Mouse (Mus musculus): ENCODE data around the gene Popdc3. TPM values are rescaled to one million over a fixed set of nuclear protein-coding genes. Genes with fewer than 3 reads are reported as not detected.
"Not testable (repeated sequence)": the region's sequence is repeated elsewhere in the genome, so short reads cannot be mapped to it uniquely, and the experiment has no call there.

Gene Popdc3
- total RNA-seq, 2 experiments from 2014 or later = 0.74 to 0.86 TPM

- DNase-seq (ENCODE audit: low spot score in 2 of 2) = no peak
Measured at GRCm38 (mm10) chr10:45193330-45194310, 15.7 kb downstream of the Popdc3 start.

GRCm38 (mm10) chr10:45194531-45194930 lies 16.6 kb downstream of the Popdc3 start:
- DNase-seq (ENCODE audit: low spot score in 2 of 2) = no peak

GRCm38 (mm10) chr10:45204582-45204981 lies 26.7 kb downstream of the Popdc3 start:
- DNase-seq (ENCODE audit: low spot score in 2 of 2) = no peak

- DNase-seq (ENCODE audit: low spot score in 2 of 2) = no peak
Measured at GRCm38 (mm10) chr10:45210201-45210600, 32.3 kb downstream of the Popdc3 start.

GRCm38 (mm10) chr10:45216676-45217075 lies 38.8 kb downstream of the Popdc3 start:
- DNase-seq (ENCODE audit: low spot score in 2 of 2) = no peak

GRCm38 (mm10) chr10:45229954-45230353 lies 52.1 kb downstream of the Popdc3 start:
- DNase-seq (ENCODE audit: low spot score in 2 of 2) = no peak

- DNase-seq (ENCODE audit: low spot score in 2 of 2) = no peak
Measured at GRCm38 (mm10) chr10:45233351-45233750, 55.5 kb downstream of the Popdc3 start.

GRCm38 (mm10) chr10:45236304-45236703 lies 58.4 kb downstream of the Popdc3 start:
- DNase-seq (ENCODE audit: low spot score in 2 of 2) = no peak

- no peak for DNase-seq (ENCODE audit: low spot score in 2 of 2)
Measured at GRCm38 (mm10) chr10:45237492-45237891, 59.6 kb downstream of the Popdc3 start.

- no peak for DNase-seq (ENCODE audit: low spot score in 2 of 2)
Measured at GRCm38 (mm10) chr10:45260477-45260876, 82.6 kb downstream of the Popdc3 start.

- no peak for DNase-seq (ENCODE audit: low spot score in 2 of 2)
Measured at GRCm38 (mm10) chr10:45262126-45262525, 84.2 kb downstream of the Popdc3 start.

GRCm38 (mm10) chr10:45276499-45276898 lies 98.6 kb downstream of the Popdc3 start:
- DNase-seq (ENCODE audit: low spot score in 2 of 2) = no peak

- no peak for DNase-seq (ENCODE audit: low spot score in 2 of 2)
Measured at GRCm38 (mm10) chr10:45276995-45277394, 99.1 kb downstream of the Popdc3 start.

GRCm38 (mm10) chr10:45285651-45286050 lies 107.8 kb downstream of the Popdc3 start:
- DNase-seq (ENCODE audit: low spot score in 2 of 2) = no peak

- DNase-seq (ENCODE audit: low spot score in 2 of 2) = no peak
Measured at GRCm38 (mm10) chr10:45288351-45288750, 110.5 kb downstream of the Popdc3 start.

GRCm38 (mm10) chr10:45289218-45290105 lies 111.6 kb downstream of the Popdc3 start:
- peak; percentile 2 to 20 for DNase-seq (ENCODE audit: low spot score in 2 of 2)

- no peak for DNase-seq (ENCODE audit: low spot score in 2 of 2)
Measured at GRCm38 (mm10) chr10:45290618-45291017, 112.7 kb downstream of the Popdc3 start.

GRCm38 (mm10) chr10:45292159-45292558 lies 114.3 kb downstream of the Popdc3 start:
- not testable (repeated sequence) for DNase-seq (ENCODE audit: low spot score in 2 of 2)

GRCm38 (mm10) chr10:45295093-45295492 lies 117.2 kb downstream of the Popdc3 start:
- no peak for DNase-seq (ENCODE audit: low spot score in 2 of 2)

- DNase-seq (ENCODE audit: low spot score in 2 of 2) = no peak
Measured at GRCm38 (mm10) chr10:45298503-45298902, 120.6 kb downstream of the Popdc3 start.

- DNase-seq (ENCODE audit: low spot score in 2 of 2) = no peak
Measured at GRCm38 (mm10) chr10:45299509-45299908, 121.6 kb downstream of the Popdc3 start.

Data from adrenal gland, adult 18-20 months (tissue).